Mouse (Mus musculus): ENCODE measurements around the gene Ssbp4. TPM values are rescaled to one million over a fixed set of nuclear protein-coding genes. Genes with fewer than 3 reads are reported as not detected.
A peak's percentile ranks its signal among the peaks of the same experiment; 100 is the strongest.

Gene Ssbp4
- total and polyA plus RNA-seq, 2 experiments from 2014 or later = 204 to 249 TPM

DNA sequence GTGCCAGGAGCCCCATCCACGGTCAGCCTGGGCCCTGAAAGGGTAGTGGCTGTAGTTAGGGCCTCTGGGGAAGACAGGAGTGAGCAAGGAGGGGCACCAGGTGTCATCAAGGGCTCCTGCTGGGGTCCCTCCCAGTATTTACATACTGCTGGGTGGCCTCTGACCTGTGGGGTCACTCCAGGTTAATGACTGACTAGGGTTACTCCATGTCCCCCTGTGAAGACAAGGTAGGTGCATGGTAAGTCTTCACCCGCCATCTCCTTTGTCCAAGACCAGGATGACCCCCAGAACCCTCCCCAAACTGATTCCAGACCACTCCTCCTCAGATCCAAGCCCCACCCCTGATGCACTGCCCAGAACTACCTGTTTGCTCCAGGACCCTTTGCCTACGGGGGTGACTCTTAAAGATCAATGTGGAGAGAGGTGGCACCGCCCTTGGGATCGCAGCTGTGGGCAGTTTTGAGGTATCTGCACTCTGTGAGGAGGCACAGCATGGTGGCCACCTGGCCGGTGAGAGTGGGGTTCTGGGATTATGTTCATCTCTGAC, 23.7 kb upstream of the Ssbp4 start, which contains the start of gene Gdf15:
Gene Gdf15 (minus strand): TSS at position 111 of the 547 bp plus-strand sequence.
- H3K4me1 ChIP-seq (ENCODE audit: insufficient read depth) = 0 out of 2 replicates have a peak, but pooled peaks cover 3% of the 10 kb centered on the region
- H3K9ac ChIP-seq = no peak within 1 kb of the TSS; the same call in 1 of the 2 replicates
- H3K9me3 ChIP-seq (ENCODE audit: low read length) = no peaks in the 10 kb centered on the region
- no peaks in the 10 kb centered on the region; the same call in 1 of the 2 replicates for H3K27me3 ChIP-seq (ENCODE audit: insufficient read depth, low read length)
- ATAC-seq (no peak), DNase-seq (no peak)
- no peaks in the 10 kb centered on the region for H3K36me3 ChIP-seq (ENCODE audit: insufficient read depth)
- 85% methylated on average over 6 of the region's 6 CpGs for WGBS
- H3K27ac ChIP-seq (ENCODE audit: low read depth, low read length) = no peak within 1 kb of the TSS
- H3K4me2 ChIP-seq (ENCODE audit: low read depth) = no peak within 1 kb of the TSS
- H3K4me3 ChIP-seq (ENCODE audit: low read depth, low read length) = no peak within 1 kb of the TSS
- no peak for TF ChIP-seq CTCF (IDR thresholded peaks at IDR 0.05; ENCODE audit: low read depth)

- no peak for ATAC-seq
- Histone ChIP-seq H3K4me2 (ENCODE audit: low read depth) (no peak overlapping the region), H3K36me3 (ENCODE audit: insufficient read depth) (no peaks in the 10 kb centered on the region), H3K4me1 (ENCODE audit: insufficient read depth) (0 out of 2 replicates have a peak, but pooled peaks cover 3% of the 10 kb centered on the region), H3K9ac (no peak overlapping the region), H3K27me3 (ENCODE audit: insufficient read depth, low read length) (no peaks in the 10 kb centered on the region; the same call in 1 of the 2 replicates), H3K4me3 (ENCODE audit: low read depth, low read length) (no peak overlapping the region), H3K9me3 (ENCODE audit: low read length) (no peaks in the 10 kb centered on the region), H3K27ac (ENCODE audit: low read depth, low read length) (no peak overlapping the region)
- 24% methylated on average over 24 of the region's 24 CpGs for WGBS
- DNase-seq = no peak
- no peak for TF ChIP-seq CTCF (IDR thresholded peaks at IDR 0.05; ENCODE audit: low read depth)
These were observed 22.8 kb upstream of the Ssbp4 start for GRCm38 (mm10) chr8:70631436-70631835.

DNA sequence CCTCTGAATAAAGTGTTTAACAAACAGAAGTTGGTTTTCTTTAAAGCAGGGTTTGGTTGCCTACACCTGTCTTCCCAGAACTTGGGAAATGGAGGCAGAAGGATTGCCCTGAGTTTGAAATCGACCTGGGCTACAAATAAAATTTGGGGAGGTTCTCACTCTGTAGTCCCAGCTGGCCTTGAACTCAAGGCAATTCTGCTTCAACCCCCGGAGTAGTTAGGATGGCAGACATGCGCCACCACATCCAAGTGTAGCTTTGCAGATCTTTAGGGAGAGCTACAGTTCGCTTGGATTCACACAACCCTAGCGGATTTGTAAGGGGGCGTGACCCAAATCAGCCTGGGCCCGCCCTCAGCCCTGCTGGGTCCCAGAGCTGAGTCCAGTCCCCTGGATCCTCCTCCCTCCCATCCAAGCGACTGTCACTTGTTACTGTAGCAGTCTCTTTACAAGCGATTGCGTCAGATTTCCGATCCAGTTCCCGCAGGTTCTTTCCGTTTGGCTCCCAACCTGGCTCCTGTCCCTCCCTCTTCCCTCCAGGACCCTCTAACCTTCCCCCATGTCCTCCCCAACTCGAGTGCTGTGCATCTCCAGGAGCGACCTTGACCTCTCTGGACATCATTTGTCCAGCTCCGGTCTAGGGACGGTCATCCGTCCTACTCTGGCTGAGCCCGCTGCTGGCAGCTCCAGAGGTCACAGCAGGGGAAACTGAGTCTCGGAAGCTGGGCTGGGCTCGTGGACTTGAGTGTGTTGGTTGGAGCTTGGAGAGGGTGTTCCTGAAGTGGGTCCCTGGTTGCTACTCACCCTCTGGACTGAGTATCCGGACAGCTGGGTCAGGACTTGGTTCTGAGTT, 22.1 kb upstream of the Ssbp4 start:
- H3K9me3 ChIP-seq (ENCODE audit: low read length) = no peaks in the 10 kb centered on the region

GRCm38 (mm10) chr8:70629574-70630531, 21.2 kb upstream of the Ssbp4 start:
- Histone ChIP-seq H3K27me3 (ENCODE audit: insufficient read depth, low read length) (no peaks in the 10 kb centered on the region; the same call in 1 of the 2 replicates), H3K27ac (ENCODE audit: low read depth, low read length) (peak overlapping the region; percentile 74), H3K4me1 (ENCODE audit: insufficient read depth) (0 out of 2 replicates have a peak, but pooled peaks cover 3% of the 10 kb centered on the region), H3K36me3 (ENCODE audit: insufficient read depth) (no peaks in the 10 kb centered on the region), H3K4me2 (ENCODE audit: low read depth) (peak overlapping the region; percentile 60), H3K9me3 (ENCODE audit: low read length) (no peaks in the 10 kb centered on the region), H3K4me3 (ENCODE audit: low read depth, low read length) (peak overlapping the region; percentile 40), H3K9ac (peak overlapping the region; percentile 53)
- DNase-seq (peak; percentile 95), ATAC-seq (peak; percentile 97)
- 2% methylated on average over 60 of the region's 60 CpGs for WGBS
- TF ChIP-seq CTCF (IDR thresholded peaks at IDR 0.05; ENCODE audit: low read depth) = peak; percentile 100

More for the DNA sequence above, 22.1 kb upstream of the Ssbp4 start:
- no peak for TF ChIP-seq CTCF (IDR thresholded peaks at IDR 0.05; ENCODE audit: low read depth)
- WGBS = 18% methylated on average over 22 of the region's 22 CpGs
- 0 out of 2 replicates have a peak, but pooled peaks cover 3% of the 10 kb centered on the region for H3K4me1 ChIP-seq (ENCODE audit: insufficient read depth)
- no peaks in the 10 kb centered on the region; the same call in 1 of the 2 replicates for H3K27me3 ChIP-seq (ENCODE audit: insufficient read depth, low read length)
- H3K27ac ChIP-seq (ENCODE audit: low read depth, low read length) = no peak overlapping the region
- no peak overlapping the region for H3K4me3 ChIP-seq (ENCODE audit: low read depth, low read length)
- no peak overlapping the region for H3K9ac ChIP-seq
- DNase-seq = peak; percentile 11
- 0 out of 2 replicates have a peak, but pooled peaks have one; percentile 7 for ATAC-seq
- H3K4me2 ChIP-seq (ENCODE audit: low read depth) = peak overlapping the region; percentile 60; the same call in 1 of the 2 replicates
- H3K36me3 ChIP-seq (ENCODE audit: insufficient read depth) = no peaks in the 10 kb centered on the region

- Histone ChIP-seq H3K4me1 (ENCODE audit: insufficient read depth) (0 out of 2 replicates have a peak, but pooled peaks cover 3% of the 10 kb centered on the region), H3K36me3 (ENCODE audit: insufficient read depth) (no peaks in the 10 kb centered on the region), H3K4me3 (ENCODE audit: low read depth, low read length) (peak overlapping the region; percentile 40), H3K4me2 (ENCODE audit: low read depth) (peak overlapping the region; percentile 60), H3K9ac (peak overlapping the region; percentile 53), H3K27me3 (ENCODE audit: insufficient read depth, low read length) (no peaks in the 10 kb centered on the region; the same call in 1 of the 2 replicates), H3K9me3 (ENCODE audit: low read length) (no peaks in the 10 kb centered on the region), H3K27ac (ENCODE audit: low read depth, low read length) (peak overlapping the region; percentile 74; the same call in 1 of the 2 replicates)
- WGBS = 61% methylated on average over 7 of the region's 7 CpGs
- DNase-seq (no peak), ATAC-seq (no peak)
- no peak for TF ChIP-seq CTCF (IDR thresholded peaks at IDR 0.05; ENCODE audit: low read depth)
These were observed 20.4 kb upstream of the Ssbp4 start for GRCm38 (mm10) chr8:70628986-70629490.

DNA sequence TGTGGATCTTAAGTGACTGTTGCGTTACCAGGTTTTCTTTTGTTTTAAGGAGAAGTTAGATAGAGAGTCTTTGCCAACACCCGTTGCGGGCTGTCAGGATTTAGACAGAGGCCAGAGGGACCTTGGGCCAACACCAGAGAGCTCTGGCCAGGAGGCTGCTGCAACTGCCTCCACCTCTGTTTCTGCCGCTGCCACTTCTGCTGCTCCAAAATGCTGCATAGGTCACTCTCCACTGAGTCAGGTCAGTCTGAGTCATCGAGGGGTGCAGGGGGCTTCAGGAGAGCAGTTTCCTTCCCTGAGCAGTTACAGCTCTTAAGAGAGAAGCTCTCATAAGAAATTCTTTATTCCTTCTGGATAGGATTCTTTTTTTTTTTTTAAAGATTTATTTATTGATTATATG, 18.4 kb upstream of the Ssbp4 start:
- DNase-seq (no peak), ATAC-seq (no peak)
- H3K4me1 ChIP-seq (ENCODE audit: insufficient read depth) = 0 out of 2 replicates have a peak, but pooled peaks cover 3% of the 10 kb centered on the region
- no peak overlapping the region for H3K4me3 ChIP-seq (ENCODE audit: low read depth, low read length)
- no peaks in the 10 kb centered on the region for H3K9me3 ChIP-seq (ENCODE audit: low read length)
- no peak for TF ChIP-seq CTCF (IDR thresholded peaks at IDR 0.05; ENCODE audit: low read depth)
- H3K27ac ChIP-seq (ENCODE audit: low read depth, low read length) = no peak overlapping the region
- H3K4me2 ChIP-seq (ENCODE audit: low read depth) = no peak overlapping the region
- H3K36me3 ChIP-seq (ENCODE audit: insufficient read depth) = no peaks in the 10 kb centered on the region
- no peaks in the 10 kb centered on the region; the same call in 1 of the 2 replicates for H3K27me3 ChIP-seq (ENCODE audit: insufficient read depth, low read length)
- 78% methylated on average over 5 of the region's 5 CpGs for WGBS
- no peak overlapping the region for H3K9ac ChIP-seq

All from forebrain, postnatal 0 days (tissue).